In genomic region chr5:57781950-57782349, GRCm38 (mm10) we compare ENCODE assay signal across 12 mouse cellular contexts.
DNase-seq lines count a peak whose midpoint lies in the region; ATAC-seq and TF ChIP-seq lines count a peak whose summit lies in the region.
"Had no signal": no experiment of that assay in that cellular context is flagged by ENCODE, and none has a peak within 500 bp of the region (broad histone marks: within the 10 kb centered on the region; RNA-seq: fewer than 3 reads in every experiment).

No protein-coding gene starts in this region.

- H3K27ac ChIP-seq in heart, embryonic 14.5 days (replicated peaks in 1 of 2; ENCODE audit: control insufficient read depth in 1 of 2, insufficient read depth in 1 of 2, low read depth in 2 of 2, low read length in 2 of 2) = no peak overlapping the region
- H3K27ac ChIP-seq in liver, embryonic 13.5 days = peak overlapping the region; percentile 77
- no peak overlapping the region for H3K27ac ChIP-seq in gastrocnemius, adult 2 months
- H3K27ac ChIP-seq: embryonic facial prominence, embryonic 10.5 days; forebrain, embryonic 13.5 days had no signal

- H3K4me1 ChIP-seq in heart, embryonic 14.5 days (ENCODE audit: control insufficient read depth in 2 of 2, insufficient read depth in 2 of 2, low read length in 2 of 2) = peaks cover 0 to 18% of the 10 kb centered on the region in 2 experiments; a peak in 3 of 4 replicates
- H3K4me1 ChIP-seq in liver, embryonic 13.5 days (replicated peaks) = peaks cover 28% of the 10 kb centered on the region
- H3K4me1 ChIP-seq: embryonic facial prominence, embryonic 10.5 days had no signal

- no peaks in the 10 kb centered on the region for H3K9me3 ChIP-seq in heart, embryonic 14.5 days (ENCODE audit: control insufficient read depth, low read length)
- no peaks in the 10 kb centered on the region for H3K9me3 ChIP-seq in liver, embryonic 13.5 days (replicated peaks)
- H3K9me3 ChIP-seq: embryonic facial prominence, embryonic 10.5 days; forebrain, embryonic 13.5 days had no signal

- H3K9ac ChIP-seq in heart, embryonic 14.5 days (ENCODE audit: low read length) = no peak overlapping the region
- no peak overlapping the region for H3K9ac ChIP-seq in liver, embryonic 13.5 days
- H3K9ac ChIP-seq: forebrain, embryonic 13.5 days had no signal

- no peak overlapping the region for H3K4me3 ChIP-seq in heart, embryonic 14.5 days (ENCODE audit: control insufficient read depth in 1 of 2, insufficient read depth in 1 of 2, low read depth in 1 of 2, low read length in 2 of 2)
- H3K4me3 ChIP-seq in liver, embryonic 13.5 days (replicated peaks) = no peak overlapping the region
- no peak overlapping the region for H3K4me3 ChIP-seq in gastrocnemius, adult 2 months
- H3K4me3 ChIP-seq: embryonic facial prominence, embryonic 10.5 days; forebrain, embryonic 13.5 days had no signal

- no peaks in the 10 kb centered on the region for H3K36me3 ChIP-seq in heart, embryonic 14.5 days (ENCODE audit: control insufficient read depth, insufficient read depth, low read length)
- H3K36me3 ChIP-seq in liver, embryonic 13.5 days = no peaks in the 10 kb centered on the region
- H3K36me3 ChIP-seq: embryonic facial prominence, embryonic 10.5 days had no signal

- no peak for TF ChIP-seq CTCF in gastrocnemius, adult 2 months (IDR thresholded peaks at IDR 0.05)

- no peak overlapping the region for H3K4me2 ChIP-seq in heart, embryonic 14.5 days (ENCODE audit: low read length)
- H3K4me2 ChIP-seq in liver, embryonic 13.5 days = peak overlapping the region; percentile 39
- H3K4me2 ChIP-seq: forebrain, embryonic 13.5 days had no signal

- DNase-seq in heart, adult 9 months (ENCODE audit: low spot score in 2 of 2) = no peak
- peak; percentile 1 to 31 for DNase-seq in spleen, postnatal 36 days (ENCODE audit: low spot score in 2 of 2)
- no peak for DNase-seq in spleen, adult 12 weeks (ENCODE audit: low spot score)
- DNase-seq in liver, embryonic 13.5 days = peak; percentile 77
- no peak for DNase-seq in gastrocnemius, adult 2 months
- no peak for DNase-seq in embryo, embryonic 9.5 days (ENCODE audit: extremely low spot score)
- no peak for DNase-seq in left cerebral cortex, postnatal 4 days
- DNase-seq: adrenal gland, adult 8-10 months had no signal

- peak; percentile 47; the same call in 1 of the 2 replicates for ATAC-seq in heart, embryonic 14.5 days (ENCODE audit: insufficient number of reproducible peaks, insufficient read depth, low FRiP score, low read depth)
- ATAC-seq in liver, embryonic 13.5 days (ENCODE audit: low read depth) = peak; percentile 100
- ATAC-seq: forebrain, embryonic 13.5 days; inflammation-experienced regulatory T-cells, adult 6 months had no signal

- intact Hi-C loops in gastrocnemius, adult 2 months (cut with DNase I) = no loop called here
- intact Hi-C loops in left cerebral cortex, postnatal 4 days (cut with DNase I) = no loop called here

- H3K27me3 ChIP-seq in heart, embryonic 14.5 days (ENCODE audit: control insufficient read depth, insufficient read depth, low read length) = no peaks in the 10 kb centered on the region
- no peaks in the 10 kb centered on the region for H3K27me3 ChIP-seq in liver, embryonic 13.5 days
- H3K27me3 ChIP-seq: forebrain, embryonic 13.5 days had no signal

- WGBS in heart, embryonic 14.5 days = 43% methylated on average over 5 of the region's 5 CpGs
- 9% methylated on average over 5 of the region's 5 CpGs for WGBS in liver, embryonic 13.5 days (ENCODE audit: insufficient replicate concordance)

Comparison
In these comparisons a context has a peak if more than half of its experiments do, and no peak if none do; other contexts are left out.
1. DNase-seq: peak in spleen, postnatal 36 days (2 of 2) and liver, embryonic 13.5 days (single experiment); none in heart, adult 9 months (0 of 2), spleen, adult 12 weeks (single experiment), gastrocnemius, adult 2 months (single experiment), embryo, embryonic 9.5 days (single experiment) and left cerebral cortex, postnatal 4 days (single experiment).